Mouse (Mus musculus) embryonic facial prominence, embryonic 14.5 days (tissue): ENCODE measurements around the gene Krt88. TPM values are rescaled to one million over a fixed set of nuclear protein-coding genes. Genes with fewer than 3 reads are reported as not detected.
A peak's percentile ranks its signal among the peaks of the same experiment; 100 is the strongest.

Experiments
- ATAC-seq: fragments of 200-750 bp; cut with Nextera tagmentation; 2 replicates; pipeline ENCODE4 v1.8.0; 2017; ENCODE audit warnings: low read depth, moderate number of reproducible peaks, moderate TSS enrichment
- DNase-seq: peaks from one replicate; pipeline ENCODE4 v3.0.0-alpha.2; 2015; ENCODE audit warnings: low spot score
- H3K27ac ChIP-seq: fragments of 300-500 bp; sonication (generic); replicated peaks from 2 replicates; pipeline ENCODE4 v1.5.1; 2014; ENCODE audit warnings: low read depth, mild to moderate bottlenecking, low read length, moderate library complexity
- H3K27me3 ChIP-seq: fragments of 300-500 bp; sonication (generic); replicated peaks from 2 replicates; pipeline ENCODE4 v1.6.1; 2014; ENCODE audit warnings: low read length; ENCODE audit not compliant: control insufficient read depth, insufficient read depth
- H3K36me3 ChIP-seq: fragments of 300-500 bp; sonication (generic); 2 replicates; pipeline ENCODE4 v1.6.1; 2014; ENCODE audit warnings: low read length, mixed read lengths; ENCODE audit not compliant: control insufficient read depth, insufficient read depth
- H3K4me1 ChIP-seq: fragments of 300-500 bp; sonication (generic); 2 replicates; pipeline ENCODE4 v1.6.1; 2014; ENCODE audit warnings: antibody characterized with exemption, low read length; ENCODE audit not compliant: control insufficient read depth, insufficient read depth
- H3K4me2 ChIP-seq: fragments of 300-500 bp; sonication (generic); 2 replicates; pipeline ENCODE4 v1.6.1; 2014; ENCODE audit warnings: low read depth, mild to moderate bottlenecking, low read length, moderate library complexity, mixed read lengths
- H3K4me3 ChIP-seq: fragments of 300-500 bp; sonication (generic); 2 replicates; pipeline ENCODE4 v1.5.1; 2014; ENCODE audit warnings: low read depth, mild to moderate bottlenecking, low read length
- H3K9ac ChIP-seq: fragments of 300-500 bp; sonication (generic); 2 replicates; pipeline ENCODE4 v1.6.1; 2014; ENCODE audit warnings: low read depth, mild to moderate bottlenecking, low read length, moderate library complexity, mixed read lengths
- H3K9me3 ChIP-seq: fragments of 300-500 bp; sonication (generic); 2 replicates; pipeline ENCODE4 v1.6.1; 2016; ENCODE audit warnings: low read length; ENCODE audit not compliant: control insufficient read depth
- WGBS: fragments of 180-500 bp; shearing (Covaris S2); extraction: QIAGEN DNeasy Blood & Tissue Kit; methylation state at CpG from one replicate; pipeline ENCODE4 v1.1.7; 2014; 5-methylcytosine and 5-hydroxymethylcytosine counted together
- polyA plus RNA-seq: library from polyadenylated mRNA; unstranded; fragments of >200 nt; fragmentation: Nextera tagmentation; extraction: Ambion mirVana; gene quantifications from 2 replicates; pipeline ENCODE4 v1.2.1, GENCODE M21; 2014

Krt88 gene
- polyA plus RNA-seq: not detected in 2 replicates

DNA sequence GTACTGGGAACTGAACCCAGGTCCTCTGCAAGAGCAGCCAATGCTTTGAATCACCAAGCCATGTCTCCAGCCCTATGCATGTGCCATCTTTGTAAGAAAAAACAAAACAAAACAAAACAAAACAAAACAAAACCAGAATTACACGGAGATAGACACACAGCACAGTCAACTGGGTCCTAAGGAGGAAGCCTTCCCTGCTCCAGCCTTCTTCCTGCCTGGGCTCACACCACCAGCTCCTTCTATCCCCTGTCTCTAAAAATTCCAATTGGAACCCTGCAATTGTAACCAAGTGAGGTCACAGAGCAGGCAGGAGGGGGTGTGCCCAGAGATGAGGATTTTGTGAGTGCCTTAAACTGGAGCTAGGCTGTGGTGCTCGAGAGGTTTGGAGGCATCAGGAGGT is at the start of gene Krt88:
Krt88 (plus strand) TSS at position 301 of the 400 bp plus-strand sequence.
- Histone ChIP-seq H3K9me3 (no peaks in the 10 kb centered on the region), H3K4me2 (no peak within 1 kb of the TSS), H3K4me3 (no peak within 1 kb of the TSS), H3K9ac (no peak within 1 kb of the TSS), H3K4me1 (no peaks in the 10 kb centered on the region), H3K27me3 (no peaks in the 10 kb centered on the region), H3K36me3 (no peaks in the 10 kb centered on the region), H3K27ac (no peak within 1 kb of the TSS)
- 79% methylated on average over 2 of the region's 2 CpGs for WGBS
- DNase-seq: no peak
- no peak for ATAC-seq

DNA sequence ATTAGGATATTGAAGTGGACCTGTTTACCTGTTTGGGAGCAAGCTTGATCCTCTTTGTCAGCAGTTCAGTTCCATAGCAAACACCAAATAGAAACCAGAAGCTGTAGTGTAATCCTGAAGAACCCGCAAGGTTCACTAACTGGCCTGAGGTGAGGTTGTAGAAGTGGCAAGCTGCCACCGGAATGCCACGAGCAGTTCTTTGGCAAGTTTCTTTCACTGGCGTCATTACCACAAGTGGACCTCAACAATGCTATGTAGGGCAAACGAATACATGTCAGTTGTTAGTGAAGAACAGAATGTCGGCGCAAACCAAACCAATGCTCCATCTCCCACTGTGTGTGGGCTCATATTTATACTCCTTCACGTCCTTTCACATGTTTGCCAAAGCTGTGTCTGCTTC is 49.3 kb upstream of the Krt88 start:
- Histone ChIP-seq H3K9me3 (no peaks in the 10 kb centered on the region), H3K27ac (no peak overlapping the region), H3K9ac (no peak overlapping the region), H3K36me3 (no peaks in the 10 kb centered on the region), H3K4me2 (no peak overlapping the region), H3K4me3 (no peak overlapping the region), H3K4me1 (peaks cover 5% of the 10 kb centered on the region; the same call in 1 of the 2 replicates), H3K27me3 (no peaks in the 10 kb centered on the region)
- no peak for DNase-seq
- 85% methylated on average over 8 of the region's 8 CpGs for WGBS
- no peak for ATAC-seq

DNA sequence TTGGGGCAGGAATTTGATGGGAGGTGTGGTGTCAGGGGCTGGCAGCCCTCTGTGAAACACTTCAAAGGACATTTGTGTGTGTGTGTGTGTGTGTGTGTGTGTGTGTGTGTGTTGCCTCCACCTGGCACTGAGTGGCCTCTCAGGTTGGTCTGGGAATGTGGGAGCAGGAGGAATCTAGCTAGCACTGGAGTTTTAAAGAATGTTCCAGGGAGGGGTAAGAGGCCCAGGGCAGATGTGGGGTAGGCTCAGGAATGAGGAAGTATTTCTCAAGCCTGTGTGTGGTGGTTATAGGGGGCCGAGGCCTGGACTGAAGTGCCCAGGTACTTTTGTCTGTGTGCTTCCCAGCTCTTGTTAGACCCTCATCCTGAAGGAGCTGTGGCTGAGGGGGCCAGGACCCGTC is 36.8 kb upstream of the Krt88 start, which contains the start of gene Krt7:
Krt7 (plus strand) TSS at position 269 of the 400 bp plus-strand sequence.
- no peaks in the 10 kb centered on the region for H3K36me3 ChIP-seq
- 0 out of 2 replicates have a peak within 1 kb of the TSS, but pooled peaks have one; percentile 8 for H3K27ac ChIP-seq
- peak; percentile 53 for DNase-seq
- peak; percentile 80 for ATAC-seq
- peaks cover 23% of the 10 kb centered on the region for H3K27me3 ChIP-seq
- no peaks in the 10 kb centered on the region; the same call in 1 of the 2 replicates for H3K4me1 ChIP-seq
- H3K9ac ChIP-seq: no peak within 1 kb of the TSS
- H3K4me2 ChIP-seq: peak within 1 kb of the TSS; percentile 35
- 57% methylated on average over 2 of the region's 2 CpGs for WGBS
- no peaks in the 10 kb centered on the region for H3K9me3 ChIP-seq
- H3K4me3 ChIP-seq: no peak within 1 kb of the TSS

DNA sequence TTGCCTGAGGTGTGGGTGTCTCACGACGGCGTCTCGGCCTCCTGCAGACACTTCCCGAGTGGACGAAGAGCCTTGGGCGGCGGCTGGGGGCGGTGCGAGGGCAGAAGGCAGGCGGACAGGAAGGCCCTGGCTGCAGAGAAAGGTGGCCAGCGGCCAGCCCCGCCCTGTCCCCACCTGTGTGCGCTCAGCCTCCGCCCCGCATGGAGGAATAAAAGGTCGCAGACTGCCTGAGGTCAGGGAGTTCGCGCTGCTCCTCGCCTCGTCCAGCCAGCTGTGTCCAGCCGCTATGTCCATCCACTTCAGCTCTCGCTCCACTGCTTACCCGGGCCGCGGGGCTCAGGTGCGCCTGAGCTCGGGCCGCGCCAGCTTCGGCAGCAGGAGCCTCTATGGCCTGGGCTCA is 35.4 kb upstream of the Krt88 start:
- Histone ChIP-seq H3K4me2 (peak overlapping the region; percentile 35), H3K27ac (no peak overlapping the region), H3K36me3 (no peaks in the 10 kb centered on the region), H3K4me3 (peak overlapping the region; percentile 2; the same call in 1 of the 2 replicates), H3K9ac (no peak overlapping the region), H3K9me3 (no peaks in the 10 kb centered on the region), H3K27me3 (peaks cover 23% of the 10 kb centered on the region), H3K4me1 (no peaks in the 10 kb centered on the region; the same call in 1 of the 2 replicates)
- 15% methylated on average over 21 of the region's 31 CpGs for WGBS
- DNase-seq (no peak), ATAC-seq (no peak)

DNA sequence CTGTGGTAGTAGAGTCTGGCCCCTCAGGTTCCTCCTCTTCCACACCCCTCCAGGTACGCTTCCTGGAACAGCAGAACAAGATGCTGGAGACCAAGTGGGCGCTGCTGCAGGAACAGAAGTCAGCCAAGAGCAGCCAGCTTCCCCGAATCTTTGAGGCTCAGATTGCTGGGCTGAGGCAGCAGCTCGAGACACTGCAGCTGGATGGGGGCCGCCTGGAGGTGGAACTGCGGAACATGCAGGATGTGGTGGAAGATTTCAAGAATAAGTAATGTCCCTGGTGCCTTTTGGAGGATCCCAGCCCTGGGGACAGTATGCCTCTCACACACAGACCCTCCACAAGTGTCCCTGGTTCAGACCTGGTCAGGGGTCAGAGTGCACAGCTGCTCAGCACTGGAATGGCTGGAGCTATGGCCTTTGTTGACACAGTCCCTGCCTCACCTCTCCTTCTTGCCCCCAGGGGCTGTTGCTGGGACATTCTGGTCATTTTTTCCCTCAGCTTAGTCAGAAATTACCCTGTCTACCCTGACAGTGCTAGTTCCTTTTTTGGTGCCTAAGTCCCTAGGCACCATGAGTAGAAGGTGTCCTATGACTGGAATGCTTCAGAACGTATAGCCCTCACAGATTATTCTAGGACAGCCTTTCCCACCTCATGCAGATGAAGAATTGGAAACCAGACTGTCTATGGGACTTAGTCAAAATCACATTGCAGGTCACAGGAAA is 33.5 kb upstream of the Krt88 start:
- no peak for ATAC-seq
- Histone ChIP-seq H3K9ac (no peak overlapping the region), H3K4me1 (no peaks in the 10 kb centered on the region; the same call in 1 of the 2 replicates), H3K27me3 (peaks cover 23% of the 10 kb centered on the region), H3K4me3 (no peak overlapping the region), H3K4me2 (no peak overlapping the region), H3K9me3 (no peaks in the 10 kb centered on the region), H3K27ac (no peak overlapping the region), H3K36me3 (no peaks in the 10 kb centered on the region)
- DNase-seq: peak; percentile 34
- 25% methylated on average over 7 of the region's 7 CpGs for WGBS

DNA sequence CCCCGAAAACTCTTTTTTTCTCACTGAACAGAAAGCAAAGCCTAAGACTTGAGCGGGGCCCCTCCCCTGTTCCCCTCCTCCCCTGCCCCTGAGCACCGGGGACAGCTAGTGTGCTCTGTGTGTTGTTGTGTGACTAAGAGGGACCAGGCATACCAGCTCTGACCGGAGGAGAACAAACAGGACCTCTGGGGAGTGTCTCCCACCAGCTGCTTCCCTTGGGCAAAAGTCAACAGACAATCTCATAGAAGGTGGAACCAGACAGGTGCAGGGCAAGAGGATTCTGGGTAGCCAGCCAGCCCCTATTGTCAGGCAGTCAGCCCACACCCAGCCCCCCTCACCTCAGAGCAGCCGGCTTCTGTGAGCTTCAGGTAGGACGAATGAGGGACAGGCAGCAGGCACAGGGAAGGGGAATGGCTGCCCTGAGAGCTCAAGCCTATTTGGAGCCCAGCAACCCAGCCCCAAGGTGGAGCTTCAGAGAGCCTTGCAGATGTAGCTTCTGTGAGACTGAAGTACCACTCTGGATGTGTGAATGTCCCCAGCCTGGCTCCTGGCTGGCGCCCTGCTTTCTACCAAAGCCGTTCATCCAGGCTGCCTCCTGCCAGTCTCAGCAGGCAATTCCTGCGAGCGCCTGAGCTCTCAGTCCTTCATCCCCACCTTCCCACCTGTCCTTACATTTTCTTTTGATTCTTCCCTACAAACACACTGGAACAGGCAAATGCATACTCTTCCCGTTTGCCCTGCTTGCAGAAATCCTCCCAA is 32.6 kb upstream of the Krt88 start:
- Histone ChIP-seq H3K4me2 (no peak overlapping the region), H3K4me1 (no peaks in the 10 kb centered on the region; the same call in 1 of the 2 replicates), H3K9me3 (no peaks in the 10 kb centered on the region), H3K36me3 (no peaks in the 10 kb centered on the region), H3K4me3 (no peak overlapping the region), H3K9ac (no peak overlapping the region), H3K27me3 (peaks cover 23% of the 10 kb centered on the region), H3K27ac (no peak overlapping the region)
- no peak for DNase-seq
- 37% methylated on average over 11 of the region's 11 CpGs for WGBS
- ATAC-seq: no peak

DNA sequence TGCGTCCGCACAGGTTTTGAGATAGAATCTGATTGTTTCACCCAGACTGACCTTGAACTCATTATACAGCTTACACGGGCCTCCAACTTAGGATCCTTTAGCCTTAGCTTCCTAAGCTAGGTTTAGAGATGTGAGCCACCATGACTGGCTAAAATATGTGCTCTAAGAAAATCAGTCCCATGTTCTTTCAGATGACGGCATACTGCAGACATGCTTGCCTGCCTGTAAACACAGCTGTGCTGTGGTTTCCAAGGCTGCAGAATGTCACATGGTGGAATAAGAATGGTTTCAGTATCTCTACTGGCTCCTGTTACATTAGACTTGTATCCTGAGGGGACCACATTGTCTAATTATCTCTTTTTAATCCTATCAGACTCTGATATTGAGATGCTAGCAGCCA is 28.6 kb upstream of the Krt88 start:
- DNase-seq (peak; percentile 54), ATAC-seq (no peak; the same call in 1 of the 2 replicates)
- no peak overlapping the region for H3K9ac ChIP-seq
- no peak overlapping the region for H3K4me2 ChIP-seq
- H3K9me3 ChIP-seq: no peaks in the 10 kb centered on the region
- H3K27me3 ChIP-seq: no peaks in the 10 kb centered on the region
- no peak overlapping the region for H3K4me3 ChIP-seq
- H3K4me1 ChIP-seq: no peaks in the 10 kb centered on the region
- 63% methylated on average over 4 of the region's 4 CpGs for WGBS
- no peak overlapping the region for H3K27ac ChIP-seq
- no peaks in the 10 kb centered on the region for H3K36me3 ChIP-seq

DNA sequence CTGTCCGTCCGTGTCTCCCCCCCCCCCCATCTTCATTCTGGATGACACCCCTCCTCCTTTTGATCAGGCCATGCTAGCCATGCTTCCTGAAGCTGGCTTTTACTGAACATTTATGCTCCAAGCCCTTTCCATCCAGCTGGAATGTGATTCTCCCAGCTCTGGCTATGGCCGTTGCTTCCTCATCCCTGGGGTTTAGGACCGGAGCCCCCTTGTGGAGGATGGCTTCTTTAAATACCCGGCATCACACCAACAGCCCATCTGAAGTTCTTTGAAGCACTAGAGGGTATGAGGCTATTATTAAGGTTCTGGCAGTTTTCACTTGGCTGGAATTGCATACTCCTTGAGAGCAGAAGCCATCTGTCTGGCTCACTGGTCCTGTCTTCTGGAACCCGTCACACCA is 26.6 kb upstream of the Krt88 start:
- 44% methylated on average over 6 of the region's 6 CpGs for WGBS
- Histone ChIP-seq H3K9ac (no peak overlapping the region), H3K36me3 (no peaks in the 10 kb centered on the region), H3K9me3 (no peaks in the 10 kb centered on the region), H3K27ac (no peak overlapping the region), H3K4me3 (no peak overlapping the region), H3K4me2 (no peak overlapping the region), H3K27me3 (no peaks in the 10 kb centered on the region), H3K4me1 (peaks cover 6% of the 10 kb centered on the region; the same call in 1 of the 2 replicates)
- DNase-seq (peak; percentile 38), ATAC-seq (no peak)
